12 mouse cellular contexts compared by ENCODE assay signal in the genomic region with DNA sequence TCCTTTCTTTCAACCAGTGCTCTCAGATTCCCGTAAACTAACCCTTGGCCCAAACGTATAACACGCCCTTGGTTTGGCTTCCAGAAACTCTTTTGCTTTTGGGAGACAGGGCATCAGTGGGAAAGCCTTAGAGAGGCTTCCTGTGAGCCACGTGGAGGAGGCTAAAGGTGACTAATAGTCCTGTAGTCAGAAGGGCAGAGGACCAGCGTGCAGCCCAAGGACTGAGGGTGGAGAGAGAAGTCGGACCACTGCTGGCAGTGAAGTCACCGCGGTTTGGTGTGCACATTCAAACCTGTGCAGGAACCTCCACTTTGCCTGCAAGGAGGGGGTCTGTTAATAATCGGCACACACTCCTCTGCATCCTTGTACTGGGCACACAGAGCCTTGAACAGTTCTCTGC.
A peak's percentile ranks its signal among the peaks of the same experiment; 100 is the strongest.
DNase-seq lines count a peak whose midpoint lies in the region; ATAC-seq and TF ChIP-seq lines count a peak whose summit lies in the region.
"Had no signal": no experiment of that assay in that cellular context is flagged by ENCODE, and none has a peak within 500 bp of the region (broad histone marks: within the 10 kb centered on the region; RNA-seq: fewer than 3 reads in every experiment).

No protein-coding gene starts in this region.

- 89% methylated on average over 9 of the region's 9 CpGs for WGBS in forebrain, embryonic 15.5 days
- 85% methylated on average over 9 of the region's 9 CpGs for WGBS in forebrain, postnatal 0 days
- WGBS in kidney, embryonic 14.5 days: 59% methylated on average over 9 of the region's 9 CpGs
- 58% methylated on average over 9 of the region's 9 CpGs for WGBS in embryonic facial prominence, embryonic 14.5 days
- WGBS in limb, embryonic 14.5 days: 67% methylated on average over 9 of the region's 9 CpGs

- H3K4me2 ChIP-seq in forebrain, embryonic 15.5 days (replicated peaks): no peak overlapping the region
- no peak overlapping the region for H3K4me2 ChIP-seq in forebrain, postnatal 0 days (ENCODE audit: low read depth)
- H3K4me2 ChIP-seq in kidney, embryonic 14.5 days (replicated peaks; ENCODE audit: low read depth, low read length): no peak overlapping the region
- no peak overlapping the region for H3K4me2 ChIP-seq in embryonic facial prominence, embryonic 14.5 days (ENCODE audit: low read depth, low read length)
- H3K4me2 ChIP-seq in limb, embryonic 14.5 days (replicated peaks; ENCODE audit: low read depth, low read length, severe bottlenecking): 0 out of 2 replicates have a peak overlapping the region, but pooled peaks have one; percentile 7
- H3K4me2 ChIP-seq: hindbrain, embryonic 14.5 days had no signal

- no peaks in the 10 kb centered on the region for H3K9me3 ChIP-seq in forebrain, embryonic 15.5 days
- H3K9me3 ChIP-seq in forebrain, postnatal 0 days (ENCODE audit: low read length): no peaks in the 10 kb centered on the region
- H3K9me3 ChIP-seq in kidney, embryonic 14.5 days (ENCODE audit: control insufficient read depth, low read length): no peaks in the 10 kb centered on the region
- no peaks in the 10 kb centered on the region for H3K9me3 ChIP-seq in embryonic facial prominence, embryonic 14.5 days (ENCODE audit: control insufficient read depth, low read length)
- no peaks in the 10 kb centered on the region for H3K9me3 ChIP-seq in limb, embryonic 14.5 days (ENCODE audit: control insufficient read depth, low read length)

- no peak overlapping the region for H3K4me3 ChIP-seq in forebrain, embryonic 15.5 days
- H3K4me3 ChIP-seq in forebrain, postnatal 0 days (ENCODE audit: low read depth, low read length): no peak overlapping the region
- H3K4me3 ChIP-seq in kidney, embryonic 14.5 days (ENCODE audit: low read length): no peak overlapping the region
- H3K4me3 ChIP-seq in embryonic facial prominence, embryonic 14.5 days (ENCODE audit: low read depth, low read length): no peak overlapping the region
- H3K4me3 ChIP-seq in limb, embryonic 14.5 days (replicated peaks; ENCODE audit: low read length): no peak overlapping the region

- H3K4me1 ChIP-seq in forebrain, embryonic 15.5 days: 0 out of 2 replicates have a peak, but pooled peaks cover 8% of the 10 kb centered on the region
- H3K4me1 ChIP-seq in forebrain, postnatal 0 days (ENCODE audit: insufficient read depth): no peaks in the 10 kb centered on the region
- peaks cover 12% of the 10 kb centered on the region; the same call in 1 of the 2 replicates for H3K4me1 ChIP-seq in kidney, embryonic 14.5 days (ENCODE audit: control insufficient read depth, insufficient read depth, low read length)
- peaks cover 29% of the 10 kb centered on the region for H3K4me1 ChIP-seq in embryonic facial prominence, embryonic 14.5 days (ENCODE audit: control insufficient read depth, insufficient read depth, low read length)
- H3K4me1 ChIP-seq in limb, embryonic 14.5 days (ENCODE audit: control insufficient read depth, insufficient read depth, low read length): peaks cover 44% of the 10 kb centered on the region

- no peak for ATAC-seq in forebrain, embryonic 15.5 days (replicated peaks)
- no peak for ATAC-seq in forebrain, postnatal 0 days
- no peak for ATAC-seq in kidney, embryonic 14.5 days (ENCODE audit: low FRiP score, low TSS enrichment)
- peak; percentile 44; the same call in 1 of the 2 replicates for ATAC-seq in embryonic facial prominence, embryonic 14.5 days (ENCODE audit: low read depth)
- ATAC-seq in limb, embryonic 14.5 days (ENCODE audit: low FRiP score, low read depth): no peak

- no peak for TF ChIP-seq POLR2A in limb, embryonic 14.5 days (IDR thresholded peaks at IDR 0.05; ENCODE audit: borderline replicate concordance, extremely low read depth, insufficient read depth, insufficient read length)

- no peak overlapping the region for H3K9ac ChIP-seq in forebrain, embryonic 15.5 days (replicated peaks)
- no peak overlapping the region for H3K9ac ChIP-seq in forebrain, postnatal 0 days
- no peak overlapping the region for H3K9ac ChIP-seq in kidney, embryonic 14.5 days (ENCODE audit: low read depth, low read length)
- H3K9ac ChIP-seq in embryonic facial prominence, embryonic 14.5 days (ENCODE audit: low read depth, low read length): no peak overlapping the region
- no peak overlapping the region for H3K9ac ChIP-seq in limb, embryonic 14.5 days (ENCODE audit: low read depth, low read length, severe bottlenecking)
- H3K9ac ChIP-seq: hindbrain, embryonic 14.5 days had no signal

- no peak for DNase-seq in forebrain, postnatal 0 days
- no peak for DNase-seq in kidney, postnatal 14 days
- DNase-seq in embryonic facial prominence, embryonic 14.5 days (ENCODE audit: low spot score): no peak
- DNase-seq in limb, embryonic 14.5 days (ENCODE audit: low spot score): no peak
- DNase-seq in layer of hippocampus, postnatal 10 days (ENCODE audit: low spot score in 2 of 2): no peak
- DNase-seq in right cerebral cortex, postnatal 10 days (ENCODE audit: low spot score in 2 of 2): no peak
- DNase-seq: cerebellum, adult 8-10 months; left cerebral cortex, postnatal 4 days had no signal

- no peak for TF ChIP-seq CTCF in forebrain, postnatal 0 days (IDR thresholded peaks at IDR 0.05; ENCODE audit: low read depth)

- no peaks in the 10 kb centered on the region for H3K36me3 ChIP-seq in forebrain, embryonic 15.5 days
- peaks cover 5% of the 10 kb centered on the region; the same call in 1 of the 2 replicates for H3K36me3 ChIP-seq in forebrain, postnatal 0 days (ENCODE audit: insufficient read depth)
- H3K36me3 ChIP-seq in kidney, embryonic 14.5 days (ENCODE audit: control insufficient read depth, insufficient read depth, low read length): peaks cover 3% of the 10 kb centered on the region; the same call in 1 of the 2 replicates
- H3K36me3 ChIP-seq in embryonic facial prominence, embryonic 14.5 days (ENCODE audit: control insufficient read depth, insufficient read depth, low read length): 0 out of 2 replicates have a peak, but pooled peaks cover 6% of the 10 kb centered on the region
- peaks cover 11% of the 10 kb centered on the region; the same call in 1 of the 2 replicates for H3K36me3 ChIP-seq in limb, embryonic 14.5 days (ENCODE audit: control insufficient read depth, insufficient read depth, low read length)

- 0 out of 2 replicates have a peak overlapping the region, but pooled peaks have one; percentile 14 for H3K27ac ChIP-seq in forebrain, embryonic 15.5 days (replicated peaks)
- no peak overlapping the region for H3K27ac ChIP-seq in forebrain, postnatal 0 days (ENCODE audit: low read depth, low read length)
- H3K27ac ChIP-seq in kidney, embryonic 14.5 days (ENCODE audit: low read depth, low read length): peak overlapping the region; percentile 65
- peak overlapping the region; percentile 82 for H3K27ac ChIP-seq in embryonic facial prominence, embryonic 14.5 days (replicated peaks; ENCODE audit: low read depth, low read length)
- peak overlapping the region; percentile 80 for H3K27ac ChIP-seq in limb, embryonic 14.5 days (replicated peaks; ENCODE audit: low read depth, low read length)
- H3K27ac ChIP-seq: hindbrain, embryonic 14.5 days; macrophage had no signal

- H3K27me3 ChIP-seq in forebrain, embryonic 15.5 days: no peaks in the 10 kb centered on the region
- no peaks in the 10 kb centered on the region for H3K27me3 ChIP-seq in forebrain, postnatal 0 days (ENCODE audit: insufficient read depth, low read length)
- H3K27me3 ChIP-seq in kidney, embryonic 14.5 days (ENCODE audit: control insufficient read depth, insufficient read depth, low read length): no peaks in the 10 kb centered on the region
- no peaks in the 10 kb centered on the region for H3K27me3 ChIP-seq in embryonic facial prominence, embryonic 14.5 days (replicated peaks; ENCODE audit: control insufficient read depth, insufficient read depth, low read length)
- no peaks in the 10 kb centered on the region for H3K27me3 ChIP-seq in limb, embryonic 14.5 days (ENCODE audit: control insufficient read depth, insufficient read depth, low read length)
